Mouse (Mus musculus): ENCODE results near the gene Camk2n1.

DNA sequence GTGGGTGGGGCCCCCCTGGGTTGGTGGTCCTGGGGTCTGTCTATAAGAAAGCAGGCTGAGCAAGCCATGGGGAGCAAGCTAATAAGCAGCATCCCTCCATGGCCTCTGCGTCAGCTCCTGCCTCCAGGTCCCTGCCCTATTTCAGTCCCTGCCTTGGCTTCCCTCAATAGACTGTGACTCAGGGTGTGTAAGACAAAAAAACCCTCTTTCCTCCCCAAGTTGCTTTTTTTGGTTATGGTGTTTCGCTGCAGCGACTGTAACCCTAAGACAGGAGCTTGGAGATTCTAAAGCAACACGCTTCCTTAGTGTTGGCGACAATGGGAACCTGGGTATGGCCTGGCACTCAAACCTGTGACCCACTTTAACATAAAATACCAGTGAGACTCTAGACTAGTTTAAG, 7.4 kb downstream of the Camk2n1 start:
- TF ChIP-seq EP300 (IDR thresholded peaks at IDR 0.05; ENCODE audit: insufficient read depth, low read depth, low read length) (no peak), CTCF (IDR thresholded peaks at IDR 0.05) (no peak), POLR2A (IDR thresholded peaks at IDR 0.05; ENCODE audit: insufficient read depth, low read depth, low read length) (no peak)

Data from heart, adult 2 months (tissue).